Mouse (Mus musculus) myocyte (in vitro differentiated cells): ENCODE measurements around the gene Samhd1.

Experiments used
- CEBPB ChIP-seq: IDR thresholded peaks from 2 replicates; pipeline ENCODE4 v1.6.1; 2011; ENCODE audit warnings: mild to moderate bottlenecking, moderate library complexity; ENCODE audit not compliant: poor library complexity, insufficient read depth, severe bottlenecking
- E2F4 ChIP-seq: IDR thresholded peaks from one replicate; pipeline ENCODE4 v1.6.1; 2011; ENCODE audit warnings: mild to moderate bottlenecking, control low read depth, moderate library complexity; ENCODE audit not compliant: insufficient read depth
- MAX ChIP-seq: IDR thresholded peaks from one replicate; pipeline ENCODE4 v1.6.1; 2011; ENCODE audit warnings: low read depth, mild to moderate bottlenecking, control low read depth
- MYOD1 ChIP-seq, 3 experiments: IDR thresholded peaks; one replicate each; pipeline ENCODE4 v1.6.1; 2011; ENCODE audit warnings: control low read depth in 2 of 3, low read depth in 2 of 3, mild to moderate bottlenecking in 2 of 3, moderate library complexity in 1 of 3; ENCODE audit not compliant: insufficient read length in 2 of 3, control insufficient read depth in 1 of 3
- POLR2A ChIP-seq: IDR thresholded peaks from one replicate; pipeline ENCODE4 v1.6.1; 2011; ENCODE audit warnings: low read depth, mild to moderate bottlenecking, control low read depth, moderate library complexity; ENCODE audit not compliant: insufficient read length
- POLR2AphosphoS2 ChIP-seq: IDR thresholded peaks from one replicate; pipeline ENCODE4 v1.6.1; 2011; ENCODE audit warnings: low read depth, control low read depth; ENCODE audit not compliant: insufficient read length
- SRF ChIP-seq: IDR thresholded peaks from one replicate; pipeline ENCODE4 v1.6.1; 2011; ENCODE audit warnings: low read depth; ENCODE audit not compliant: control insufficient read depth, insufficient read length
- TCF12 ChIP-seq: IDR thresholded peaks from one replicate; pipeline ENCODE4 v1.6.1; 2011; ENCODE audit warnings: mild to moderate bottlenecking, control low read depth; ENCODE audit not compliant: poor library complexity, insufficient read depth, severe bottlenecking
- TCF3 ChIP-seq: IDR thresholded peaks from one replicate; pipeline ENCODE4 v1.6.1; 2011; ENCODE audit warnings: low read depth, control low read depth; ENCODE audit not compliant: insufficient read length
- USF1 ChIP-seq: IDR thresholded peaks from one replicate; pipeline ENCODE4 v1.6.1; 2011; ENCODE audit warnings: low read depth, mild to moderate bottlenecking, control low read depth, moderate library complexity

DNA sequence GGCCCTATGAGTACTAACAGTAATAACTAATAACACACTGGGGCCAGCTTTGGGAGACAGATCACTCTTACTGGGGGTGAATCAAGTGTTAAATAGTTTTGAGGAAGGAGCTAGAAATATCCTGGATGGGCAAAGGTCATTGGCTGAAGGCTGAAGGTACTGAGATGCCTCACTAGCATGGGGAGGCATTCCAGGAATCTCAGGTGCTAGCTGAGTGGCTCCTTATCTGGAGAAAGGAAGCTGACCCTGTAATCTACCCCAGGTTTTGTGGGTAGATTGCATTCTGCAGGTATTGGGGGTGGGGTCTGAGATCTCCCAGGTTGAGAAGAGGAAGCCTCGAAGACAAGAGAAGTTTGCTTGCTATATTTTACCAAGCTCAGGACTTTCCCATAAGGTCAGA, 10.1 kb upstream of the Samhd1 start:
- TF ChIP-seq POLR2A (no peak), CEBPB (no peak), USF1 (no peak), E2F4 (no peak), MYOD1 (IDR thresholded peaks at IDR 0.05; ENCODE audit: control insufficient read depth in 1 of 3, insufficient read length in 2 of 3, low read depth in 2 of 3) (no peak), TCF12 (no peak), POLR2AphosphoS2 (no peak), MAX (no peak), TCF3 (no peak), SRF (no peak)
